Mouse (Mus musculus) heart, embryonic 13.5 days (tissue): ENCODE results near the gene Capn15. TPM values are rescaled to one million over a fixed set of nuclear protein-coding genes. Genes with fewer than 3 reads are reported as not detected.
A peak's percentile ranks its signal among the peaks of the same experiment; 100 is the strongest.

Experiments used
- ATAC-seq: fragments of 200-750 bp; cut with Nextera tagmentation; 2 replicates; pipeline ENCODE4 v1.8.0; 2017; ENCODE audit warnings: moderate TSS enrichment; ENCODE audit not compliant: insufficient number of reproducible peaks, low FRiP score, low TSS enrichment; ENCODE audit errors: extremely low read depth
- H3K27ac ChIP-seq: fragments of 300-500 bp; sonication (generic); replicated peaks from 2 replicates; pipeline ENCODE4 v1.5.1; 2015; ENCODE audit warnings: moderate library complexity, mild to moderate bottlenecking, inconsistent platforms
- H3K27me3 ChIP-seq: fragments of 300-500 bp; sonication (generic); replicated peaks from 2 replicates; pipeline ENCODE4 v1.6.1; 2015; ENCODE audit warnings: mild to moderate bottlenecking, inconsistent platforms
- H3K36me3 ChIP-seq: fragments of 300-500 bp; sonication (generic); 2 replicates; pipeline ENCODE4 v1.6.1; 2015; ENCODE audit warnings: mild to moderate bottlenecking, inconsistent platforms
- H3K4me1 ChIP-seq: fragments of 300-500 bp; sonication (generic); 2 replicates; pipeline ENCODE4 v1.6.1; 2015; ENCODE audit warnings: inconsistent platforms
- H3K4me2 ChIP-seq: fragments of 300-500 bp; sonication (generic); 2 replicates; pipeline ENCODE4 v1.6.1; 2015; ENCODE audit warnings: inconsistent platforms, mild to moderate bottlenecking, moderate library complexity
- H3K4me3 ChIP-seq: fragments of 300-500 bp; sonication (generic); 2 replicates; pipeline ENCODE4 v1.5.1; 2015; ENCODE audit warnings: moderate library complexity, mild to moderate bottlenecking, inconsistent platforms
- H3K9ac ChIP-seq: fragments of 300-500 bp; sonication (generic); 2 replicates; pipeline ENCODE4 v1.6.1; 2015; ENCODE audit warnings: inconsistent platforms, mild to moderate bottlenecking, moderate library complexity
- H3K9me3 ChIP-seq: fragments of 300-500 bp; sonication (generic); 2 replicates; pipeline ENCODE4 v1.6.1; 2016; ENCODE audit warnings: inconsistent platforms
- WGBS: fragments of 180-500 bp; shearing (Covaris S2); methylation state at CpG from one replicate; pipeline ENCODE4 v1.1.7; 2015; ENCODE audit warnings: mixed read lengths; 5-methylcytosine and 5-hydroxymethylcytosine counted together
- polyA plus RNA-seq: library from polyadenylated mRNA; unstranded; fragments of >200 nt; fragmentation: Nextera tagmentation; extraction: Ambion mirVana; gene quantifications from 2 replicates; pipeline ENCODE4 v1.2.1, GENCODE M21; 2015

Capn15 gene
- polyA plus RNA-seq, 1 experiment from 2014 or later: 9.3 TPM

DNA sequence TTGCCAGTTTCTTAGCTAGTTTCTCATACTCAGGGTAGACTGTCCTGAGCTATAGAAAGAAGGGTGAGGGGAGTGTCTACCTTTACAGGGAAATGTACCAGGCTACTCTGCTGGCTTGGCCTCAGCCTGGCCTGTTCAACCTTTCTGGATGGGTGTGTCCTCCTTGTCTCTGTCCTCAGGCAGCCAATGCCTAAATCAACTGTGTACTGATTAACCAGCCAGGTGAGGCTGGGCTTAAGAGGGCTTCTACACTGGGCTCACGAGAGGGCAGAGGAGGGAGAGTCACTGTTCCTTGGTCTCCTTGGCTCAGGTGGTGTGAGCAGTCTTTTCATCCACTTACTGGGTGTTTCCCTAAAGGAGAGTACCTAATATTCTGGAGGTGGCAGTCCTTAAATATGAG is 17.4 kb downstream of the Capn15 start:
- no peak for ATAC-seq
- 58% methylated on average over 1 of the region's 1 CpGs for WGBS

DNA sequence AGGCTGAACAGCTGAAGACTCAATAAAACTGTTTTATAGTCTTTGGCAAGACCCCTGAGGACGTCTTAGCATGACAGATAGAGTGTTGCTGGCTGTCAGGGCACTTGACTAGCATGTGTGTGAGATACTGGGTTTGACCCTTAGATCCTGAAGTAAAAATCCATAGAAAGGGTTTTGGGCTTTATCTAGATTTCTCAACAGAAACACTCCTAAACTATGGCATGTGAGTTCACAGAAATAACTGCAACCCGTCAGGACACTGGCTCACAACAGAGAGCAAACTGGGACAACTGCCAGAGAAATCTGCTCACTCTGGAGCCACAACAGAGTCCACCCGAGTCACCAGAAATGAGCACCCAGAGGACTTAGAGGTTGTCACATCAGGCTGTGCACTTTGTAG is 17.9 kb downstream of the Capn15 start:
- no peaks in the 10 kb centered on the region for H3K9me3 ChIP-seq
- H3K4me1 ChIP-seq: peaks cover 18% of the 10 kb centered on the region
- peak overlapping the region; percentile 66 for H3K27ac ChIP-seq
- H3K4me3 ChIP-seq: no peak overlapping the region
- ATAC-seq: no peak
- H3K27me3 ChIP-seq: no peaks in the 10 kb centered on the region
- 31% methylated on average over 3 of the region's 3 CpGs for WGBS
- H3K36me3 ChIP-seq: peaks cover 28% of the 10 kb centered on the region
- no peak overlapping the region for H3K4me2 ChIP-seq
- H3K9ac ChIP-seq: 0 out of 2 replicates have a peak overlapping the region, but pooled peaks have one; percentile 28

More for the DNA sequence above, 17.4 kb downstream of the Capn15 start:
- H3K9me3 ChIP-seq: no peaks in the 10 kb centered on the region
- H3K4me3 ChIP-seq: no peak overlapping the region
- H3K36me3 ChIP-seq: peaks cover 25% of the 10 kb centered on the region
- peak overlapping the region; percentile 66; the same call in 1 of the 2 replicates for H3K27ac ChIP-seq
- H3K9ac ChIP-seq: 0 out of 2 replicates have a peak overlapping the region, but pooled peaks have one; percentile 28
- no peak overlapping the region for H3K4me2 ChIP-seq
- H3K4me1 ChIP-seq: peaks cover 21% of the 10 kb centered on the region
- no peaks in the 10 kb centered on the region for H3K27me3 ChIP-seq

DNA sequence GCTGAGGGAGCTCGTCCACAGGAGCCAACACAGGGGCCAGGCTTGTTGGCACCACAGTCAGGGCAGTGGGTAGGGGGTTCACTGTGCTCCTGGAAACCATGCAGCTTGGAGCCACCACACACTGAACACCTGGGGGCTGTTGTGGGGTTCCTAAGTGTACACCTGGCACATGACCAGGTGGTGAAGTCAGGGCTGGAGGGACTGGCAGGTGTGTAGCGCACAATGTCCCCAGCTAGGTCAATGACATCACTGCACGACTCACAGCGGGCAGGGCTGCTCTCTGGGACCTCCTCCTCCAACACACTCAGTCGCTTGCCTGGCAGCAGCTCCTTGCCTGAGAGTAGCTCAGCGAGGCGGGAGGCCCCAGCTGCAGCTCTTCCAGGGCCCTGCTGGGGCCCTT is 21.3 kb downstream of the Capn15 start:
- no peak for ATAC-seq

DNA sequence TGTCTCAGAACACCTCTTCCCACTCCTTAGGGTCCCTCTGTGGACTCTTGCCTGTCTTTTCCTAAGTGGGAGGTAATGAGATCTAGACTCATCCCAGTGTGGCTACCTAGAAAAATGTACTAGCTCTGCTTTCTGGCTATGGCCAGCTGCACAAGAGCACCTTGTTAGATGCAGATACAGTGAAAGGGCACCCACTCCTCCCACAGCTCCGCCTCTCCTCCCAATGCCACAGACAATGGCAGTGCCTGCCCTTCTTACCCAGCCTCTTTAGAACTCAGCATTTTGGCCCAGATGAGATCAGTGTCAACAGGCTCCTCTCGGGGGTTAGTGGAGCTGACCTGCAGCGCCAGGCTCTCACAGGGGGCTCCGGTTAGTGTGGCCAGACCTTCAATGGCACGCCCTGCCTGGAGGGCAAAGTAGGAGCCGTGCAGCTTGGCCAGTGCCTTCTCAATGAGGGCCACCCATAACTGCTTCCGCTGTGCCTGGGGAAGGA is 23.1 kb downstream of the Capn15 start:
- H3K27ac ChIP-seq: no peak overlapping the region
- H3K4me1 ChIP-seq: peaks cover 5% of the 10 kb centered on the region
- no peak overlapping the region for H3K4me3 ChIP-seq
- 88% methylated on average over 7 of the region's 7 CpGs for WGBS
- no peak for ATAC-seq
- H3K9me3 ChIP-seq: no peaks in the 10 kb centered on the region
- no peak overlapping the region for H3K4me2 ChIP-seq
- H3K36me3 ChIP-seq: peaks cover 69% of the 10 kb centered on the region
- H3K9ac ChIP-seq: no peak overlapping the region
- H3K27me3 ChIP-seq: no peaks in the 10 kb centered on the region

More for the DNA sequence above, 21.3 kb downstream of the Capn15 start:
- Histone ChIP-seq H3K9me3 (no peaks in the 10 kb centered on the region), H3K4me2 (no peak overlapping the region), H3K27ac (no peak overlapping the region), H3K36me3 (peaks cover 51% of the 10 kb centered on the region), H3K9ac (no peak overlapping the region), H3K4me3 (no peak overlapping the region), H3K4me1 (peaks cover 18% of the 10 kb centered on the region), H3K27me3 (no peaks in the 10 kb centered on the region)
- WGBS: 82% methylated on average over 7 of the region's 7 CpGs

DNA sequence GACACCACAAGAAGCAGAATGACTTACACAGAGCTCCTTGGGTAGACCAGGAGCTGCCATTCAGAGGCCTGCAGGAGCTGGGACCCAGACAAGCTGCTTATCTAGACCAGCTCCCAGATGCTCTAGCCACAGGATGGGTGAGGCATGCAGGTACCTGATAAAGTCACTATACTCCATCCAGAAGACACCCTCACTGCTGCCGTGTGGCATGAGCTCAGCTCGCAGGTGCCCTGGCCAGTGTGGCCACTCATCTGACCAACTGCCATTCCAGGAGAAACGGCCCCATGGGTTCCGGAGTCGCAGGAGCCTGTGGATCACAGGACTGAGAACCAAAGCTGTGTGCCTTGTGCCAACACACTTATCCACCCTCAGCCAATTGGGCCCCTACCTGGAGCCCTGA is 24.0 kb downstream of the Capn15 start:
- Histone ChIP-seq H3K9ac (no peak overlapping the region), H3K36me3 (peaks cover 71% of the 10 kb centered on the region), H3K9me3 (no peaks in the 10 kb centered on the region), H3K4me1 (no peaks in the 10 kb centered on the region), H3K27me3 (no peaks in the 10 kb centered on the region), H3K4me3 (no peak overlapping the region), H3K4me2 (no peak overlapping the region), H3K27ac (no peak overlapping the region)
- ATAC-seq: no peak
- 82% methylated on average over 5 of the region's 5 CpGs for WGBS

DNA sequence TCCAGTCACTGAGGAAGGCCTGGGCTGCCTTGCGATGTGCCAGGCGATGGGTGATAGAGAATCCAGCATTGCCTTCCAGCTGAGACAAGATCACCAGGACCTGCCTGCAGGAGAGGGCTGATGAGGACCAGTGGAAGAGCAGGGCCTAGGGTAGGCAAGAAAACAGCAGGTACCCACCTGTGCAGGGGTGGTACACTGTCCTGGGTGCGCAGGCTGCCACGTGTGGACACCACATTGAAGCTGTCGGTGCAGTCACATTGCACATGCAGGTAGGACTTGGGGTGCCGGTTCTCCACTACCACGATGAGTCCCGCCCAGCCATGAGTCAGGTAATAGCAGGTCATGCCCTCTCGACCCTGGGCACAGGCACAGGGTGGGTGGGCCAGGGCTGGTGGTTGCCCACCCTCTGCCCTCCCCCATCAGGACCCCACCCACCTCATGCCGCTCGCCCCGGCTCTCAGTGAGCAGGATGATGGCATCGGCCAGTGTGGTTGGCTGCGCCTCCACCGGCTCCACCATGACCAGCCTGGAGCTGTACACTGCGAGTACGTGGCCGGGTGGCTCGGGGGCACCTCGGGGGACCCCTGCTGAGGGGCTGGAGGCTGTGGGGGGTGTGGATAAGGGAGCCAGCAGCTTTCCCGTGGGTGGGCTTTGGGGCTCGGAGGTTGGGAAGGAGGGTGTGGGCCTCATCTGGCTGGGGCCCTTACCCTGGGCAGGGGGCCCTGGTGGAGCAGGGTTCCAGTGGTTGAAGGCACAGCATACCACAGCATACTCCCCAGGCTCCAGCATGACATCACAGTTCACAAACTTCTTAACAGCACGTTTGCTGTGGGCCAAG is 25.7 kb downstream of the Capn15 start:
- H3K36me3 ChIP-seq: peaks cover 66% of the 10 kb centered on the region
- H3K27me3 ChIP-seq: no peaks in the 10 kb centered on the region
- no peak overlapping the region for H3K4me2 ChIP-seq
- no peak overlapping the region for H3K9ac ChIP-seq
- H3K4me3 ChIP-seq: no peak overlapping the region
- no peaks in the 10 kb centered on the region for H3K4me1 ChIP-seq
- WGBS: 90% methylated on average over 23 of the region's 23 CpGs
- H3K27ac ChIP-seq: no peak overlapping the region
- ATAC-seq: no peak
- H3K9me3 ChIP-seq: no peaks in the 10 kb centered on the region

DNA sequence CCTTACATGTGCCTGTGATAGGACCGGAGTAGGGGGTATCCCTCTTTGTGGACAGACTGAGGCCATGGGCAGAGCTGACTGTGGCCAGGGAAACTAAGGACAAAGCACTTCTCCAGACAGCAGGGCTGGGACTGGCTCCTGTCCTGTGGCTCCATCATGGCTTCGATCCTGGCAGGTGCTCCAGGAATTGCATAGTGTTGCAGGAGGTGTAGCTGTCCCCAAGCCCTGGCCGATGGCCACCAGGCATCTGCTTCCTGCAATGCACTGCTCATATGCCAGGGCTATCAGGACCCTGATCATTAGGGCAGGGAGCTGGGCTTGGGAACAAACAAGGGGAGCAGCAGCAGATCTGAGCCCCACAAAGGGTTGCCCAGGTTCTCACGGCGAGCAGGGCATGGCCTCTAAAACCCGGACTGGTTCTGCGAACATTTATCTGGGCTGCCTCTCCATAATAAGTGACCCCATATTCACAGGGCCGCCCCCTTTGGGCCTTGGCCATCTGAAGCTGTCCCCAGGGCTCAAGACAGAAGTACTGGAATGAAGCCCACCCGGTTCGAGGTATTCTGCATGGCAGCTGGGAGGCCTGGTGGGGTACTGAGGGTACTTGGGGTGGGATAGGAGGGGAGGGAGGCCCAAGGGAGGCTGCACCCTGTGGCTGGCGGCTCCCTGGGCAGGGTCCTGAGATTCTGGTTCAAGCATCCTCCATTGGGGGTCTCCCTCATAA is 26.7 kb downstream of the Capn15 start:
- WGBS: 86% methylated on average over 11 of the region's 11 CpGs

DNA sequence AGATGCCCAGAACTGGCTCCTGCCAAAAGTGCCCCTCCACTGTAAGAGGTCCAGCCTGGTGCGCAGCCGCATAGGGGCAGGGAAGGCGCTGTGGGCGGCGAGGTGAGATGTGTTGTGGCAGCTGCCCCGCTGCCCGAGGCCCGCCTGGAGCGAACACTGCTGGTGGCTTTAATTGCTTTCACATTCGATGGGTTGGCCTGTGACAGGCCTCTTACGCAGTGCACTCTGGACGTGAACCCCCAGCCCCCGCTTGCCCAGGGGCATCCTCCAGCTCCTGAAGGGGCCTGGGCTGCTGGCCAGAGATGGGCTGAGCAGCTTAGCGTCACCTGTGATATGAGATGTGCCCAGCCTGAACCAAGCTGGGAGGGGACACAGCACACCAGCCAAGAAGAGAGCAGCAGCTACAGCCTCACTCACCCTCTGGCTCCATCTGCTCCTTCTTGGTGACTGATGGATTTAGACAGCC is 28.0 kb downstream of the Capn15 start:
- Histone ChIP-seq H3K36me3 (peaks cover 48% of the 10 kb centered on the region), H3K4me1 (no peaks in the 10 kb centered on the region), H3K4me2 (no peak overlapping the region), H3K27me3 (peaks cover 17% of the 10 kb centered on the region), H3K27ac (no peak overlapping the region), H3K9me3 (no peaks in the 10 kb centered on the region), H3K4me3 (no peak overlapping the region), H3K9ac (no peak overlapping the region)
- no peak for ATAC-seq
- 83% methylated on average over 14 of the region's 14 CpGs for WGBS

More for the DNA sequence above, 26.7 kb downstream of the Capn15 start:
- peaks cover 4% of the 10 kb centered on the region for H3K27me3 ChIP-seq
- H3K4me3 ChIP-seq: no peak overlapping the region
- no peaks in the 10 kb centered on the region for H3K9me3 ChIP-seq
- no peak overlapping the region for H3K4me2 ChIP-seq
- H3K27ac ChIP-seq: no peak overlapping the region
- ATAC-seq: no peak
- no peaks in the 10 kb centered on the region for H3K4me1 ChIP-seq
- no peak overlapping the region for H3K9ac ChIP-seq
- H3K36me3 ChIP-seq: peaks cover 61% of the 10 kb centered on the region

DNA sequence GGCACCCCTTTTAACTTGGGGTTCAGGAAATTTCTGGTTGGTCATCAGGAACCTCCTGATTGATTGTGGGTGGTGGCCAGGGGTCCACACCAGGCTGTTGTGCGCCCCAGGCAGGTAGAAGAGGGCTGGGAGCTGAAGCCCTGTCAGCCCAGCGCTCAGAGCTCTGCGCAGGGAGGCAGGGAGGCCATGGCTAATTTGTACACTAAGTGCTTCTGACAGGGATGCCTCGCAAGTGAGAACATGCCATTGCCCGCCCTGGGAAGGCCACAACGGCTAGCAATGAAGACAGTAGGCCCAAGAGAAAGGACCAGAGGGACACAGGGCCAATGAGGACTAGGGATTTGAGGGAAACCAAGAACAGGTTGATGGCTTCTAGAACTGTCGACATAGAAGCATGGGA is 29.0 kb downstream of the Capn15 start:
- Histone ChIP-seq H3K4me2 (no peak overlapping the region), H3K4me1 (peaks cover 7% of the 10 kb centered on the region), H3K9ac (no peak overlapping the region), H3K4me3 (no peak overlapping the region), H3K27me3 (peaks cover 27% of the 10 kb centered on the region), H3K27ac (no peak overlapping the region), H3K9me3 (no peaks in the 10 kb centered on the region), H3K36me3 (peaks cover 38% of the 10 kb centered on the region)
- ATAC-seq: no peak
- 77% methylated on average over 7 of the region's 7 CpGs for WGBS

DNA sequence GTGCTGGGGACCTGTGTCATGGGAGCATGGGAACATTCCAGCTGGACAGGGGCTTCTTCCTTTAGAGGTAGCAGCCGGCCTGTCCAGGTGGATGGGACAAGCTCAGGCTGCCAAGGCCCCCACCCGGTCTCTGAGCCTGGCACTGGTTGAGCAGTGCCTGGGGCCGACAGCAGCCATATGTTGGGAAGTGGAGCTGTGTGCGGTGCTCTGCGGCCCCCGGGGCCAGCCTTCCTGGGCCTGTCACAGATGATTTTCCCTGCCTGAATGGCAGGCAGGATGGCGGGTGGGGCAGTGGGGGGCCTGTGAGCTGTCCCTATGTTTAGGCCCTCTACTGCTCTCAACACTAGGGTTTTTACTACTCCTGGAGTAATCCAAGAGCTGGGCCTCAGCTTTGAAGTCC is 29.4 kb downstream of the Capn15 start:
- Histone ChIP-seq H3K36me3 (peaks cover 34% of the 10 kb centered on the region), H3K9ac (0 out of 2 replicates have a peak overlapping the region, but pooled peaks have one; percentile 9), H3K27me3 (peaks cover 31% of the 10 kb centered on the region), H3K9me3 (no peaks in the 10 kb centered on the region), H3K4me3 (no peak overlapping the region), H3K4me1 (peaks cover 11% of the 10 kb centered on the region), H3K27ac (no peak overlapping the region), H3K4me2 (no peak overlapping the region)
- ATAC-seq: no peak
- WGBS: 79% methylated on average over 7 of the region's 7 CpGs

DNA sequence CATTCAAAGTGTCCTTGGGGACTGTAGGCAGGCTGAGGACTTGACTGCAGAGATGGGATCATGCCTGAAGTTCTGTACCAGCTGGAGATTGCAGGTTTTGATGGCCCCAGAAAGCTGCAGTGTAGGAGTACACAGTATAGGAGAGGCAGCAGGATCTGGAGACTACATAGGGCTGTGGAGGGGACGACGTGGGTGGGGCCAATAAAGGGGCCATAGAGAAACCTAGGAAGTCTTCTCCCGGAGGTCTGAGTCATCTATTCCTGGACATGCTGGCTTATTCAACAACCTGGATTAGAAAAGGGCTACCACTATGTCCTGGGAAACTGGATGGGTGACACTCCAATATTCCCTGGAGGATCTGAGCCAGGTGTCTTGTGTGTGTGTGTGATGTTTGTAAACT is 29.9 kb downstream of the Capn15 start:
- Histone ChIP-seq H3K9me3 (no peaks in the 10 kb centered on the region), H3K4me1 (peaks cover 15% of the 10 kb centered on the region), H3K4me2 (no peak overlapping the region), H3K9ac (0 out of 2 replicates have a peak overlapping the region, but pooled peaks have one; percentile 9), H3K36me3 (peaks cover 34% of the 10 kb centered on the region), H3K27me3 (peaks cover 36% of the 10 kb centered on the region), H3K4me3 (no peak overlapping the region), H3K27ac (no peak overlapping the region)
- 46% methylated on average over 3 of the region's 3 CpGs for WGBS
- no peak for ATAC-seq
